Mouse (Mus musculus) forebrain, embryonic 14.5 days (tissue): ENCODE data around the gene Rpl12. TPM values are rescaled to one million over a fixed set of nuclear protein-coding genes. Genes with fewer than 3 reads are reported as not detected.

Source experiments
- ATAC-seq: fragments of 200-750 bp; cut with Nextera tagmentation; 2 replicates; pipeline ENCODE4 v1.8.0; 2017; ENCODE audit warnings: mild to moderate bottlenecking, moderate library complexity
- DNase-seq: peaks from one replicate; pipeline ENCODE4 v3.0.0-alpha.2; 2015; ENCODE audit warnings: low spot score
- H3K27ac ChIP-seq: fragments of 300-500 bp; sonication (generic); 2 replicates; pipeline ENCODE4 v1.5.1; 2014; ENCODE audit warnings: low read depth, mild to moderate bottlenecking, control low read depth, low read length, moderate library complexity
- H3K27me3 ChIP-seq: fragments of 300-500 bp; sonication (generic); replicated peaks from 2 replicates; pipeline ENCODE4 v1.6.1; 2014; ENCODE audit warnings: low read length, control low read depth, mixed read lengths; ENCODE audit not compliant: control insufficient read depth, insufficient read depth
- H3K36me3 ChIP-seq: fragments of 300-500 bp; sonication (generic); 2 replicates; pipeline ENCODE4 v1.6.1; 2014; ENCODE audit warnings: low read length, control low read depth; ENCODE audit not compliant: control insufficient read depth, insufficient read depth
- H3K4me1 ChIP-seq: fragments of 300-500 bp; sonication (generic); 2 replicates; pipeline ENCODE4 v1.6.1; 2014; ENCODE audit warnings: antibody characterized with exemption, low read length, control low read depth; ENCODE audit not compliant: control insufficient read depth, insufficient read depth
- H3K4me2 ChIP-seq: fragments of 300-500 bp; sonication (generic); 2 replicates; pipeline ENCODE4 v1.6.1; 2014; ENCODE audit warnings: mild to moderate bottlenecking, control low read depth, low read length
- H3K4me3 ChIP-seq: fragments of 300-500 bp; sonication (generic); 2 replicates; pipeline ENCODE4 v1.5.1; 2014; ENCODE audit warnings: low read depth, low read length, control low read depth
- H3K9ac ChIP-seq: fragments of 300-500 bp; sonication (generic); 2 replicates; pipeline ENCODE4 v1.6.1; 2014; ENCODE audit warnings: mild to moderate bottlenecking, low read length, control low read depth, moderate library complexity
- H3K9me3 ChIP-seq: fragments of 300-500 bp; sonication (generic); replicated peaks from 2 replicates; pipeline ENCODE4 v1.6.1; 2016; ENCODE audit warnings: low read length, control low read depth, mixed read lengths; ENCODE audit not compliant: control insufficient read depth
- WGBS: fragments of 180-500 bp; shearing (Covaris S2); extraction: QIAGEN DNeasy Blood & Tissue Kit; methylation state at CpG from one replicate; pipeline ENCODE4 v1.1.7; 2014; 5-methylcytosine and 5-hydroxymethylcytosine counted together
- polyA plus RNA-seq: library from polyadenylated mRNA; unstranded; fragments of >200 nt; fragmentation: Nextera tagmentation; extraction: Ambion mirVana; gene quantifications from 2 replicates; pipeline ENCODE4 v1.2.1, GENCODE M21; 2014

Gene Rpl12
- polyA plus RNA-seq, 1 experiment from 2014 or later, result 128 TPM

GRCm38 (mm10) chr2:32983617-32984016, 22.3 kb downstream of the Rpl12 start:
- no peak for ATAC-seq
- DNase-seq, result no peak
- H3K4me3 ChIP-seq, result no peak overlapping the region
- H3K9ac ChIP-seq, result no peak overlapping the region
- H3K4me2 ChIP-seq, result no peak overlapping the region
- H3K36me3 ChIP-seq, result no peaks in the 10 kb centered on the region
- no peaks in the 10 kb centered on the region for H3K27me3 ChIP-seq
- peaks cover 4% of the 10 kb centered on the region; the same call in 1 of the 2 replicates for H3K4me1 ChIP-seq
- 62% methylated on average over 6 of the region's 6 CpGs for WGBS
- no peaks in the 10 kb centered on the region for H3K9me3 ChIP-seq
- H3K27ac ChIP-seq, result no peak overlapping the region

- ATAC-seq (no peak), DNase-seq (no peak)
- Histone ChIP-seq H3K4me1 (peaks cover 3% of the 10 kb centered on the region; the same call in 1 of the 2 replicates), H3K9me3 (no peaks in the 10 kb centered on the region), H3K4me2 (no peak overlapping the region), H3K36me3 (no peaks in the 10 kb centered on the region), H3K9ac (no peak overlapping the region), H3K27me3 (no peaks in the 10 kb centered on the region), H3K4me3 (no peak overlapping the region), H3K27ac (no peak overlapping the region)
- WGBS, result 74% methylated on average over 8 of the region's 8 CpGs
These were observed 24.5 kb downstream of the Rpl12 start for GRCm38 (mm10) chr2:32985844-32986243.

DNA sequence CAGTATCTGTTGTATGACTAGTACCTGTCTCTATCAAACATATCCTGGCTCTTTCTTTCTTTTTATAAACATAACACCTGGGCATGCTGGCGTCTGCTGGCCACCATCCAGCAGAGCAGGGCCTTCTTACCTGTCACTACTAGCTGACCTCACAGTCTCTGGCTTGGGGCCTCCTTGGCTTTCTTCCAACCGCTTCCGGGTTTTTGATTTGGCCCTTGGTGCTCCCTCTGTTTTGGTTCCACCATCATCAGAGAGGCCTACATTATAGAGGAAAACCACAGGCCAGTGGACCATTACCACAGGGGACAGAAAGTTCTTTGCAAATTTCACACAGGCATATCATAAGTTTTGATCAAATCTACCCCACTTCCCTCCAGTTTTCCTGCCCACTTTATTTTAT, 28.0 kb downstream of the Rpl12 start:
- DNase-seq (no peak), ATAC-seq (no peak)
- WGBS, result 63% methylated on average over 3 of the region's 3 CpGs
- H3K36me3 ChIP-seq, result no peaks in the 10 kb centered on the region
- no peak overlapping the region for H3K4me3 ChIP-seq
- no peaks in the 10 kb centered on the region for H3K4me1 ChIP-seq
- no peak overlapping the region for H3K4me2 ChIP-seq
- H3K9me3 ChIP-seq, result no peaks in the 10 kb centered on the region
- no peak overlapping the region for H3K27ac ChIP-seq
- no peaks in the 10 kb centered on the region for H3K27me3 ChIP-seq
- H3K9ac ChIP-seq, result no peak overlapping the region

DNA sequence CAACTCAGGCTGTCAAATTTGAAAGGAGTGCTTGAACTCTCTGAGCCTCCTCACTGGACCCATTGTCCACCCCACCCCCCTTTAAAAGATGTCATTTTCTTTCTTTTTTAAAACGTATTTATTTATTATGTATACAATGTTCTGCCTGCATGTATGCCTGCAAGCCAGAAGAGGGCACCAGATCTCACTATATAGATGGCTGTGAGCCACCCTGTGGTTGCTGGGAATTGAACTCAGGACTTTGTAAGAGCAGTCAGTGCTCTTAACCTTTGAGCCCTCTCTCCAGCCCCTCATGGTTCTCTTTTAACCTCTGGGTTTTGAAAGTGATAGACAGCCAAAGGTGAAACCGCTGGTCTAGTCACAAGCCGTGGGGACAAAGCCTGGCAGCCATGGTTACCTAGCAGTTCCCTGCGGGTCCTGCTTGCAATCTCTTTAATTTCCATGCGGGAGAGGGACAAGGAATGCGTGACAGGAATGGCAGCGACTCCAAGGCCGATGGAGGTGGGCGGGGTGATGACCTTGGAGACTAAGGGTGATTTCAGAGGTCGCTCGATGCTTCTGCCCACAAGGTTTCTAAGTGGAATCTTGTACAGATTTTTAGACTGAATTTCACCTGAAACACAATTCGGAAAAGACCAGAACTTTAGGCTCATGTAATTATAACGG, 28.9 kb downstream of the Rpl12 start:
- Histone ChIP-seq H3K4me3 (no peak overlapping the region), H3K4me2 (no peak overlapping the region), H3K27ac (no peak overlapping the region), H3K9ac (no peak overlapping the region), H3K9me3 (no peaks in the 10 kb centered on the region), H3K36me3 (no peaks in the 10 kb centered on the region), H3K27me3 (no peaks in the 10 kb centered on the region), H3K4me1 (no peaks in the 10 kb centered on the region)
- 63% methylated on average over 13 of the region's 13 CpGs for WGBS
- no peak for ATAC-seq
- peak; percentile 35 for DNase-seq

DNA sequence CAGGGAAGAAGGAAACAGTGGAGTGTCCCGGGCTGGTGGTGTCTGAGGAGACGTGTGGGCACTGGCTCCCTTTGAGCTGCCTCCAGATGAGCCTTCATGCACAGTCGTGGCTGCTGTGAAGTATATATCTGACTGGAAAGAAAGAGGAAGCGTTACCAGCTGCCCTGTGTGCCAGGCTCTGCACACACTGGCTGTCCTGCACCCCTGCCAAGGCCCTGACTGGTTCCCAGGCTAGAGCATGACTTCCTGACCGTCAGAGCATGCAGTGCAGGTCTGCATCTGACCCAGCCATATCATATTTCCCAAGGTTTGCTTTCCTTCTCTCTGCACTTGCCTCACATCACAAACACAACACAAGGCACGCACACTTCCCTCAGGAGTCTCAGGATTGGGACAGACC, 30.8 kb downstream of the Rpl12 start:
- H3K4me1 ChIP-seq, result no peaks in the 10 kb centered on the region
- no peak overlapping the region for H3K9ac ChIP-seq
- no peaks in the 10 kb centered on the region for H3K36me3 ChIP-seq
- 67% methylated on average over 6 of the region's 6 CpGs for WGBS
- DNase-seq (no peak), ATAC-seq (no peak)
- no peak overlapping the region for H3K4me2 ChIP-seq
- H3K4me3 ChIP-seq, result no peak overlapping the region
- no peaks in the 10 kb centered on the region for H3K9me3 ChIP-seq
- H3K27ac ChIP-seq, result no peak overlapping the region
- H3K27me3 ChIP-seq, result no peaks in the 10 kb centered on the region

DNA sequence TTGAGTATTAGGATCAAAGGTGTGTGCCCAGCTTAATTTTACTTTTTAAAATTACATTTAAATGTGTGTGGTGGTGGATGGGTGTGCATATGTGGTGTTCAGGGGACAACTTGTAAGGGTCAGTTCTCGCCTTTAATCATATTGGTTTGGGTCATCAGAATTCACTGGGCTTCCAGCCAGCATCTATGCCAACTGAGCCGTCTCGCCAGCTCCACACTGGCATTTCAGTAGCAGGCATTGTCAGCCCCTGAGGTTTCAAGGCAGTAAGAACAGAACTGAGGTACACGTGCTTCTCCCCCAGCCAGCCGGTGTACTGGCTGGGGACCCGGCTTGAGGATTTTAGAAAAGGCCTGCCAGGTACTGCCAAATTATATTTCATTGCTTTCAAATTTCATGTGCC, 35.7 kb downstream of the Rpl12 start:
- Histone ChIP-seq H3K4me1 (no peaks in the 10 kb centered on the region), H3K9me3 (no peaks in the 10 kb centered on the region), H3K4me3 (no peak overlapping the region), H3K27me3 (no peaks in the 10 kb centered on the region), H3K36me3 (no peaks in the 10 kb centered on the region), H3K27ac (no peak overlapping the region), H3K4me2 (no peak overlapping the region), H3K9ac (no peak overlapping the region)
- ATAC-seq (no peak), DNase-seq (peak; percentile 12)
- 49% methylated on average over 6 of the region's 6 CpGs for WGBS

DNA sequence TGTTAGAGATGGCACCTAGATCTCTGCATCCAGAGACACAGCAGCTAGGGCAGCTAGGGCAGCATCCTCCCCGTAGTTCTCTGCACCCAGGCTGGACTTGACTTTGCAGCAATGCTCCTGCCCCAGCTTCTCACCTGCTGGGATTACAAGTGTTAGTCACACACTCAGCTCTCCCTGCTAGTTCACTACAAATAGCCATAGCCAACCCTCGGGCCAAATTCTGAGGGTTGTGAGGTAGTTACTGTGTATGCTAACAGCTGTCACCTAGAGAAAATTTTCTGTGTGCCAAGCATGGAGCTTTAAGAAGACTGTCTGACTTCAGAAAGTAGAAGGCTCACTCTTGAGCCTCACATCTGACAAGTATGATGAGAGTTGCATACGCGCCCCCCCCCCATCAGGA, 36.4 kb downstream of the Rpl12 start:
- no peak for ATAC-seq
- Histone ChIP-seq H3K36me3 (no peaks in the 10 kb centered on the region), H3K4me3 (no peak overlapping the region), H3K27ac (no peak overlapping the region), H3K9ac (no peak overlapping the region), H3K4me1 (no peaks in the 10 kb centered on the region), H3K27me3 (no peaks in the 10 kb centered on the region), H3K9me3 (no peaks in the 10 kb centered on the region), H3K4me2 (no peak overlapping the region)
- DNase-seq, result no peak
- WGBS, result 89% methylated on average over 4 of the region's 4 CpGs

GRCm38 (mm10) chr2:32999752-33000151, 38.4 kb downstream of the Rpl12 start:
- Histone ChIP-seq H3K9ac (no peak overlapping the region), H3K4me1 (no peaks in the 10 kb centered on the region), H3K27me3 (no peaks in the 10 kb centered on the region), H3K4me3 (no peak overlapping the region), H3K36me3 (peaks cover 2% of the 10 kb centered on the region; the same call in 1 of the 2 replicates), H3K9me3 (no peaks in the 10 kb centered on the region), H3K4me2 (no peak overlapping the region), H3K27ac (no peak overlapping the region)
- ATAC-seq (no peak), DNase-seq (no peak)
- 95% methylated on average over 2 of the region's 2 CpGs for WGBS

DNA sequence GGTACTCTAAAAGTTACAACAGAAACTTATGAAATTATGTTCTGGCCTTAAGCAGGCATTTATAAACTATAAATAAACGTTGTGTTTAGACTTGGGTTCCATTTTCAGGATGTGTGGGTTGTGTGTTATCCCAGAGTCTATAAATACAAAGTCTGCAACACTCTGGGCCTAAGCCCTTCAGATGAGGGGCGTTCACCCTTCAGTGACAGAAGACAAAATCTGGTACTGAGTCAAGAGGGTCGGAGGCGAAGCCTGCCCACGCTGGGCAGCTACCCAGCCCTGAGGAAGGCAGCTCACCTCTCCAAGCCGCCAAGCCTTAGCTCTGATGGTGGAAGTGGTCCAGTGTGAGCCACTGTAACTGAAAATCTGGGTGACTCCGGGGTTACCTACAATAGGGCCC, 40.8 kb downstream of the Rpl12 start:
- ATAC-seq, result no peak
- H3K4me3 ChIP-seq, result no peak overlapping the region
- H3K9ac ChIP-seq, result no peak overlapping the region

More for the DNA sequence above, 40.8 kb downstream of the Rpl12 start:
- DNase-seq, result no peak
- 86% methylated on average over 7 of the region's 7 CpGs for WGBS
- no peak overlapping the region for H3K4me2 ChIP-seq
- H3K4me1 ChIP-seq, result no peaks in the 10 kb centered on the region
- H3K9me3 ChIP-seq, result no peaks in the 10 kb centered on the region
- no peak overlapping the region for H3K27ac ChIP-seq
- no peaks in the 10 kb centered on the region for H3K27me3 ChIP-seq
- H3K36me3 ChIP-seq, result peaks cover 6% of the 10 kb centered on the region; the same call in 1 of the 2 replicates
